Mouse (Mus musculus) limb, embryonic 13.5 days (tissue): ENCODE data around the gene Zfp296. TPM values are rescaled to one million over a fixed set of nuclear protein-coding genes. Genes with fewer than 3 reads are reported as not detected.

Experiments
- ATAC-seq: fragments of 200-750 bp; cut with Nextera tagmentation; 2 replicates; pipeline ENCODE4 v1.8.0; 2017; ENCODE audit warnings: low read depth, moderate number of reproducible peaks, moderate TSS enrichment; ENCODE audit not compliant: low FRiP score
- H3K27ac ChIP-seq: fragments of 300-500 bp; sonication (generic); 2 replicates; pipeline ENCODE4 v1.5.1; 2015; ENCODE audit warnings: inconsistent platforms, mild to moderate bottlenecking, moderate library complexity
- H3K27me3 ChIP-seq: fragments of 300-500 bp; sonication (generic); 2 replicates; pipeline ENCODE4 v1.6.1; 2015; ENCODE audit warnings: mild to moderate bottlenecking, inconsistent platforms
- H3K36me3 ChIP-seq: fragments of 300-500 bp; sonication (generic); 2 replicates; pipeline ENCODE4 v1.6.1; 2015; ENCODE audit warnings: inconsistent platforms, mild to moderate bottlenecking, moderate library complexity
- H3K4me1 ChIP-seq: fragments of 300-500 bp; sonication (generic); 2 replicates; pipeline ENCODE4 v1.6.1; 2015; ENCODE audit warnings: inconsistent platforms
- H3K4me2 ChIP-seq: fragments of 300-500 bp; sonication (generic); replicated peaks from 2 replicates; pipeline ENCODE4 v1.6.1; 2015; ENCODE audit warnings: inconsistent platforms, mild to moderate bottlenecking, moderate library complexity
- H3K4me3 ChIP-seq: fragments of 300-500 bp; sonication (generic); 2 replicates; pipeline ENCODE4 v1.5.1; 2015; ENCODE audit warnings: moderate library complexity, mild to moderate bottlenecking, inconsistent platforms
- H3K9ac ChIP-seq: fragments of 300-500 bp; sonication (generic); 2 replicates; pipeline ENCODE4 v1.6.1; 2015; ENCODE audit warnings: mild to moderate bottlenecking, inconsistent platforms
- H3K9me3 ChIP-seq: fragments of 300-500 bp; sonication (generic); 2 replicates; pipeline ENCODE4 v1.6.1; 2016; ENCODE audit warnings: inconsistent platforms
- WGBS: fragments of 180-500 bp; shearing (Covaris S2); methylation state at CpG from one replicate; pipeline ENCODE4 v1.1.7; 2015; 5-methylcytosine and 5-hydroxymethylcytosine counted together
- polyA plus RNA-seq: library from polyadenylated mRNA; unstranded; fragments of >200 nt; fragmentation: Nextera tagmentation; extraction: Ambion mirVana; gene quantifications from 2 replicates; pipeline ENCODE4 v1.2.1, GENCODE M21; 2015

Zfp296 gene
- polyA plus RNA-seq, 1 experiment from 2014 or later = 0.73 TPM

DNA sequence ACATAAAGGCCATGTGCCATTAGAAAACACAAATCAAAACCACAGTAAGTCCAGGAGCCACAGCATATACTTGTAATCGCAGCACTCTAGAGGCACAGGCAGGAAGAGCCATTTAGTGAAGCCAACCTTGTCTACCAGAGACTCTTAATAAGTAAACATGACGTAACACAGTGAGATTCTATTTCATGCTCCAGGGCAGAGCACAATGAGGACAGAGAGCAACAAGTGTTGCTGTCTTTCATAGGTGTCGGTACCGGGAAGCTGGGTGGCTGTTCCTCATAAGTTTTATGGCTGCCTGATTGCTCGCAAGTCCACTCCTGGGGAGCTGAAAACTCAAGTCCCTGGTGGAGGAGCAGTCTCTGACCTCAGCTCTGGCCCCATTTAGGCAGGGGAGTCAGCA lies 25.5 kb upstream of the Zfp296 start:
- Histone ChIP-seq H3K4me1 (peaks cover 2% of the 10 kb centered on the region; the same call in 1 of the 2 replicates), H3K9ac (0 out of 2 replicates have a peak overlapping the region, but pooled peaks have one; percentile 25), H3K4me2 (no peak overlapping the region), H3K36me3 (peaks cover 43% of the 10 kb centered on the region), H3K27me3 (no peaks in the 10 kb centered on the region), H3K9me3 (no peaks in the 10 kb centered on the region), H3K4me3 (no peak overlapping the region), H3K27ac (no peak overlapping the region)
- ATAC-seq = no peak
- WGBS = 60% methylated on average over 5 of the region's 5 CpGs

DNA sequence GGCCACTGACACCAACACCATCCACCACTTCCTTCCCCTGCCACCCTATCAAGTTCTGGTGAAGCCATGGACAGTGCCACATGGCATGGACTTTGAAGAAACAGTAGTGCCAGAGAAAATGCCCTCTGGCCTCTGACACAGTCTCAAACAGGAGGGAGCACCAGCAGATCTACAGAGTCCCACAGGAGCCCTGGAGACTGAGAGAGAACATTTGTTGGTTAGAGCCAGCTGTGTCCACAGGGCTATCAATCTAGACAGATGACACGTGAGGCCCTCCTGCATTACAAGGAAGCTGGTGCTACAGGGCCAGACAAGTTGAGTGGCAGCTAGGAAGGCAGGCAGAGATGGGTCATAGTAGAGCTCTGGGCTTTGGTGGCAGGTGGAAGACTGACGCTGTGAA lies 24.6 kb upstream of the Zfp296 start:
- no peaks in the 10 kb centered on the region; the same call in 1 of the 2 replicates for H3K4me1 ChIP-seq
- no peak overlapping the region for H3K4me3 ChIP-seq
- 60% methylated on average over 2 of the region's 2 CpGs for WGBS
- H3K27ac ChIP-seq = no peak overlapping the region; the same call in 1 of the 2 replicates
- no peaks in the 10 kb centered on the region for H3K27me3 ChIP-seq
- no peak overlapping the region for H3K4me2 ChIP-seq
- H3K36me3 ChIP-seq = peaks cover 47% of the 10 kb centered on the region
- peak overlapping the region; percentile 25; the same call in 1 of the 2 replicates for H3K9ac ChIP-seq
- H3K9me3 ChIP-seq = no peaks in the 10 kb centered on the region
- ATAC-seq = peak; percentile 30; the same call in 1 of the 2 replicates

DNA sequence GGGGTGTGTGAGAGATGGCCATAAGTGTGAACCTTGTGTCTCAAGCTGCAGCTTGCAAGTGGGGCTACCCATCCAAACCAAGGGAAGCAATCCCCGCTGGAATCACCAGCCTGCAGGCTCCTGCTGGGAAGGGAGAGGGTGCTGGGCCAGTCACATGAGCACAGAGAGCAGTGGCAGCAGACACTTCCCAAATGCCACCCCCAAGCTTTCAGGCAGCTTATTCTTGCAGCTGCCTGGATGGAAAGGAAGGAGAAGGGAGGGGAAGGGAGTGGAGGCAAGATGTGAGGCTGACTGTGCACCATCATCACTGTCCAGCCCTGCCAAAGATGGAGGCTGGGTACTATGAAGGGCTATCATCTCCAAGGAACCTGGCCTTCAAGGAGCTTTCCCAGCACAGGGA lies 22.9 kb upstream of the Zfp296 start:
- Histone ChIP-seq H3K4me2 (no peak overlapping the region), H3K36me3 (peaks cover 56% of the 10 kb centered on the region), H3K27me3 (no peaks in the 10 kb centered on the region), H3K9ac (no peak overlapping the region), H3K4me1 (peaks cover 17% of the 10 kb centered on the region), H3K4me3 (no peak overlapping the region), H3K27ac (no peak overlapping the region), H3K9me3 (no peaks in the 10 kb centered on the region)
- WGBS = 75% methylated on average over 1 of the region's 1 CpGs
- ATAC-seq = no peak

DNA sequence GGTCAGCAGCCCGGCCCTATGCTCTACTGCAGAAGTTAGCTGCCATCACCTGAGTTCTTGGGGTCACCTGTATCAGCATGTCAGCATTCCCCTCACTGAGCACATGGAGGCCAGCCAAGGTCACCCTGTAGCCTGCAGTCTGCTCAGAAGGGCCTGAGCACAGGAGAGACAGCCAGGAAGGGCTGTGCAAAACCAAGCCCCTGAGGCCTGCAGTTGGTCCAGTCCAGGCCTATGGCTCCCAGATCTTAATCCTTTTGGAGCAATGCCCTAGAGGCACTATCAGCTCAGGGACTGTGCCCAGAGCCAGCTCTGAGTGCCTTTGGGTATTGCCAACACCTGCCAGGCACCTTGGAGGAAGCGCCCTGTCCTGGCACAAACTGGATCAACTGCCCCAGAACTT lies 20.0 kb upstream of the Zfp296 start:
- Histone ChIP-seq H3K27me3 (no peaks in the 10 kb centered on the region), H3K9ac (peak overlapping the region; percentile 5; the same call in 1 of the 2 replicates), H3K4me2 (no peak overlapping the region), H3K27ac (no peak overlapping the region), H3K4me3 (no peak overlapping the region), H3K9me3 (no peaks in the 10 kb centered on the region), H3K4me1 (peaks cover 38% of the 10 kb centered on the region), H3K36me3 (peaks cover 51% of the 10 kb centered on the region)
- ATAC-seq = no peak
- 98% methylated on average over 2 of the region's 2 CpGs for WGBS

DNA sequence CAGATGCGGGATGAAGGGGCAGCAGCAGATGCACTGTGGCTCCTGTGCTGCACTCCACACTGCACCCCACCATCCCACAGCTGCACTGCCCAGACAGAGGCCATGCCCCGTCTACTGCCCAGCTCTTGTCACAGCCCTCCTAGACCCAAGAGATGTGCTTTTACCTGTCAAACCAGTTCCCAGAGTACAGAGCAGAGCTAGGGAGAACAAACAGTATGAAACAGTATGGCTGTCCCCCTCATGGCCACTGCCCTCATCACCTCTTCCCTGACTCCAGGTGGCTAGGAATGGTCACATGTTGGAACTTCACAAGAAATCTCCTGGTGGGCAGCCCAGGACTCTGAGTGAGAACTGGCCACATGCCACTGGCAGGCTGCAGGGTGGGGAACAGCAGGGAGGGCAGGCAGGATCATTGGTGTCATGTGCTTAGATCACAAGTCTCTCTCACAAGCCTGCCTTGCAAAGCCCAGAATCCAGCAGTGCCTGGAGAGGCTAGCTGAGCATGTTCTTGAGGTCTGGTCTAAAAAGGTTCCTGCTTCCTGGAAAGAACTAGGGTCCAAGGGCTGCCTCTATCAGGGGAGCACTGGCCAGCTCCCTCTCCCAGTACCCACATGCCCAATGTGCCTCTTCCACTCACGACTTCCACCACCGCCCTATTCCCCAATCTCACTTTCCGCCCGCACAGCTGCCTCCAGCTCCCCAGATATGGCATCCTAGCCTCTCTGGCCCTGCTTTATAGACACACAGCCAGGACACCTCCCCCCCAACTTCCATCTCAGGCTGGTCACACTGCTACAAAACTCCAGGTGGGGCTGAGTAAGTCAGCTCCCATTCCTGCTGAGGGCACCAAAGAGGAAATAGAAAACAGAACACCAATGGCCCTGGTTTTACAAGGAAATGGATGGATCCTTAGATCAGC lies 18.8 kb upstream of the Zfp296 start:
- Histone ChIP-seq H3K4me1 (peaks cover 44% of the 10 kb centered on the region), H3K4me3 (no peak overlapping the region), H3K27me3 (no peaks in the 10 kb centered on the region), H3K4me2 (peak overlapping the region; percentile 99; the same call in 1 of the 2 replicates), H3K9ac (peak overlapping the region; percentile 5), H3K27ac (no peak overlapping the region), H3K9me3 (no peaks in the 10 kb centered on the region), H3K36me3 (peaks cover 40% of the 10 kb centered on the region)
- 90% methylated on average over 6 of the region's 6 CpGs for WGBS
- ATAC-seq = no peak

DNA sequence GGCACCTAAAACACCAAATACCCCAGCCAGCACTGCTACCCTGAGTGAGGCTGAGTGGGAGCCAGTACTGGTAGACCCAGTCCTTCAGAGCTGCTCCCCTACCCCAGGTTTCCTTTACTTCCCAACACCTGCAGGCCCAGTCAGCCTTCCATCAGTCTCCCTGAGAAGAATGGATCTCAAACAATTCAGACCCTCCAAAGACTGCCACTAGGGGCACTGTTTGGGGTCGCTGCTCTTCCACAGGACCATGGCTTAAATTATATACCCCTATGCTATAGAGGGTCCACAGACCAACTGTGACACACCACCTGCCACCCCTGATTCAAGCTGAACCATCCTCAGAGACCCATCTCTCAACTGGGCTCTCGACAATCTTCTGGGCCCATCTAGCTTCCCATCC lies 18.1 kb upstream of the Zfp296 start:
- H3K4me1 ChIP-seq = peaks cover 50% of the 10 kb centered on the region
- H3K27ac ChIP-seq = no peak overlapping the region
- H3K36me3 ChIP-seq = peaks cover 37% of the 10 kb centered on the region
- H3K9me3 ChIP-seq = no peaks in the 10 kb centered on the region
- no peak for ATAC-seq
- H3K4me2 ChIP-seq = peak overlapping the region; percentile 99
- H3K27me3 ChIP-seq = no peaks in the 10 kb centered on the region
- 0 out of 2 replicates have a peak overlapping the region, but pooled peaks have one; percentile 99 for H3K4me3 ChIP-seq
- peak overlapping the region; percentile 5; the same call in 1 of the 2 replicates for H3K9ac ChIP-seq
- 52% methylated on average over 2 of the region's 2 CpGs for WGBS

DNA sequence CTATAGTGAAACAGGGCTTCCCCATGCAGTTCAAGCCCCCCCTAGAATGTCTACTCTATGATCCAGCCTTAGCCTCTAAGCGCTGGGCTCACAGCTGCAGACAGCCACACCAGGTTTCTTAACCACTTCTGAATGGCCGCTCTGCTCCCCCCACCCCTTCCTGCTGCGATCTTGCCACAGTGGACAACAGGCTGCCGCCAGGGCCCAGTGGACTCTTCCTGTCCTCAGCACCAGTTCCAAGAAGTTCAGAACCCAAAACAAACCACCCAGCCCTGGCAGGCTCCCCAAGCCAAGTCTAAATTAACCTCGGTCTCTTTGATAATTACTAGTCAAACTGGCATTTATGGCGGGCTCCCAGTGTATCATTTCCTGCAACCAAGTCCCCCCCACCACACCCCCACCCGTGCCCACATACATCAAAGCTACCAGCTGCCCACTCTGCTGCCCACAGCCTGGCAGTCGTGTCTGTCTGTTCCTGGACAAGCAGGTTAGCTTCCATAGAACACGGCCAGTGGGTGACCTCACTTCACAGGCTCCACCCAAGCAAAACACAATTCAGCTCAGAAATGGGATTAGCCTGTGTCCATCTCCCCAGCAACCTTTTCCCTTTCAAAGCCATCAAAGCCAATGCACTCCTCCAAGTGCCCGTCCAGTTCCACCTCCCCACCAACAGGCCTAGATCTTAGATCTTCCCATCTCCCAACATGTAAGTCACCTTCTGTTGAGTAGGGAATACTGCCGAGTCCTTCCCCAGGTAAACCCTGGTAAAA lies 16.4 kb upstream of the Zfp296 start:
- ATAC-seq = no peak
- Histone ChIP-seq H3K9me3 (no peaks in the 10 kb centered on the region), H3K27ac (no peak overlapping the region), H3K27me3 (no peaks in the 10 kb centered on the region), H3K4me2 (peak overlapping the region; percentile 99), H3K4me3 (peak overlapping the region; percentile 99), H3K36me3 (peaks cover 41% of the 10 kb centered on the region), H3K4me1 (peaks cover 50% of the 10 kb centered on the region), H3K9ac (peak overlapping the region; percentile 98)
- WGBS = 21% methylated on average over 11 of the region's 11 CpGs

DNA sequence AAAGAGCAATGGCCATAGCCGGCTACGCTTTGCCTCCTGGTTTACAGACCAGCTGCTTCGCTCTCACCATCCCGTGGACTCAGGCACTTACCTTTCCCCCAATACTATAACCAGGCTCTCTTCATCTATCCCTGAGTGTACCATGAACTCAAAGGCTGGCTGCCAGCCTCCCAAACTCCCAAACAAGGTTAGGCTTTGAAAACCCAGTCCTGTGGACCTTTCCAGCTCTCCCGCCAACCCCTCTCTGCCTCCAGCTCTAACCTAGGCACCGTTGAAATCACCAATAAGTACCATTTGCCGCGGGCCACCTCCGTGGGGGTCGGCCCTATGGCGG lies 15.7 kb upstream of the Zfp296 start:
- Histone ChIP-seq H3K4me1 (peaks cover 50% of the 10 kb centered on the region), H3K9me3 (no peaks in the 10 kb centered on the region), H3K4me2 (peak overlapping the region; percentile 99), H3K9ac (peak overlapping the region; percentile 98), H3K27ac (peak overlapping the region; percentile 83; the same call in 1 of the 2 replicates), H3K27me3 (no peaks in the 10 kb centered on the region), H3K4me3 (peak overlapping the region; percentile 99), H3K36me3 (peaks cover 40% of the 10 kb centered on the region)
- 0% methylated on average over 11 of the region's 11 CpGs for WGBS
- no peak for ATAC-seq

DNA sequence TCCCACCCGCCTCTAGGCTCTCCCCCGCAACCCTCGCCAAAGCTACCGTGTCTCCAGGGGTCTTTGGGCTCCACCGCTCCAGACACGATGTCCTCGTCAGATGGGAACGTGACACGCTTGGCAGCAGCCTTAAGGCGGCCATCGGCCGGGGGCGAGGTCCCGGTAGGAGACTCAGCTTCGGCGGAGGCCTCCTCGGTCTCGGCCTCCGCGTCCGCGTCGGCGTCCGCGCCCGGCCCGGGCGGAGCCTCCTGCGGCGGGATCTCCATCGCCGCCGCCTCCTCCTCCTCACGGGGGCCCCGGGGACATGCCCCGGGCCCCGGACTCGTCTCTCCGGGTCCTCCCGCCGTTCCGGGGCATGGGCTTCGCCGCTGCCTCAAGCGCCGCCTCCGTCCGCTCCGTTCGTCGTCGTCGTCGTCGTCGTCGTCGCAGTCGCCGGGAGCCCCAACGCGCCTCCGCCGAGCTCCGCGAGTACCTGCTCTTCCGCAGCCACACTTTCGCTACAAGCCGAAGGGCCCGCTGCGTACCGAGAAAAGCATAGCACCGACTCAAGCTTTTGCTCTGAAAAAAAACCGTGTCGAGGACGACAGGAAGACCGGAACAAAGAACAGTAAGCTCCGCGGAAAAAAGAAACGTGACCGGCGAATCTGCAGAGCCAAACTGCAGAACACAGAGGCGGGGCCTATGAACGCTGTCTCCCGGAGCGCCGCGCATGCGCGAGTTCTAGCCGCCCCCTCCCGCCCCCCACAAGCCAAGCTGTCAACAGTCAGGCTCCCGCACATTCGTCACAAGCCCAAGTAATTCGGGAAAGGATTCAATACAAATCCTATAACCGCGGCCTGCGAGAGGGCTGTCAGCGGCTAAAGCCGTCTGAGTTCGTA lies 15.1 kb upstream of the Zfp296 start:
- Histone ChIP-seq H3K27me3 (no peaks in the 10 kb centered on the region), H3K27ac (peak overlapping the region; percentile 83), H3K4me1 (peaks cover 50% of the 10 kb centered on the region), H3K36me3 (peaks cover 41% of the 10 kb centered on the region), H3K9ac (peak overlapping the region; percentile 98), H3K4me3 (peak overlapping the region; percentile 99), H3K9me3 (no peaks in the 10 kb centered on the region), H3K4me2 (peak overlapping the region; percentile 99)
- under 1% methylated on average over 102 of the region's 102 CpGs for WGBS
- ATAC-seq = peak; percentile 87

DNA sequence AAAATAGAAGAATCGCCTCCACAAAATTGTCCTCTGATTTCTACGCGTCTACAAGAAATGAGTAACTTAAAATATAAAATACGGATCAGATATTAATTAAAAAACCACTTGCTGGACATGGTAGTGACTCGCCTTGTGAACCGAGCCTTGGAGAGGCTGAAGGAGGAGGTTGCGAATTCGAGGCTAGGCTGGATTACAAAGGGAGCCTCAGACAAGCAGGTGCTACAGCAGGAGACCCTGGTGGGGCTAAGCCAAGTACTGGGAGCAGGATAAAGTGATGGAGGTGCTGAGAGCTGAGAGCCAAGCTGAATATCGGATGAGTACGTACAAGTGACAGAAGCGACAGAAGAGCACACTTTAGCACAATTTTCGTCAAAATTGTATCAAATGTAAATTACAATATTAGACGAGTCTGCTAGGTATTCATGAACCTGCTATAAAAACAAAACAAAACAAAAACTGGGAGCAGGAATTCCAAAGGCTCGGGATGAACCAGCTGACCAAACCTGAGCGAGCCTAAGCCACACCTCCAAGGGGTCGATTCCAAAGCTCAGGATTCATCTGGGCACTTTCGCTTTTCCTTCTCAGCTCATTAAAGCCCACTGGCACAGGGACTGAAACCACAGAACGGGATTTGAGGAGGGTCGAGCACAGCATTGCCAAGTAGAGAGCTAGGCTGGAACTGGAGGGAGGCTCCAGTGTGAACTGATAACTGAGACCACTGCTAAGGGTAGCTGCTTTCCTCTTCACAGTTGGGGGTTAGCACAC lies 14.3 kb upstream of the Zfp296 start, which contains the start of gene Ppp1r37:
TSS of gene Ppp1r37 (minus strand) at position 434 of the 768 bp plus-strand sequence.
- Histone ChIP-seq H3K4me2 (peak within 1 kb of the TSS; percentile 99), H3K4me1 (peaks cover 47% of the 10 kb centered on the region), H3K27me3 (no peaks in the 10 kb centered on the region), H3K27ac (peak within 1 kb of the TSS; percentile 83), H3K9me3 (no peaks in the 10 kb centered on the region), H3K36me3 (peaks cover 36% of the 10 kb centered on the region), H3K9ac (peak within 1 kb of the TSS; percentile 98), H3K4me3 (peak within 1 kb of the TSS; percentile 99)
- ATAC-seq = peak; percentile 26; the same call in 1 of the 2 replicates
- 2% methylated on average over 19 of the region's 19 CpGs for WGBS

DNA sequence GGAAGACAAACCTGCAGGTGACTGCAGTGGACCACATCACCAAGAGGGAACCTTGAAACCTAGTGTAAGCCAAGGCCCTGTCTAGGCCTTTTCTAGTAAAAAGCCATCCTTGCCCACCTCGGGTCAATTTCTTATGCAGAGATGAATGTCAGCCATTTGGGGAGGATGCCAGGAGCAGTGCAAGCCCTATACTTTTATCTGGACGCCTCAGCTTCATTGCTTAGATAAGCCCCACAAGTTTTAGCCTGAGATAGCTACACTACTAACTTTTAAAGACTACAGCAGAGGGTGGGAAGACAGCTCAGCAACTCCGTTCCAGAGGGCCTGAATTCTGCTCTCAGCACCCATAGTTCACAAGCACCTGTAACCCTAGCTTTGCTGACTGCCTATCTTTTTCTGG lies 13.2 kb upstream of the Zfp296 start:
- no peak overlapping the region for H3K4me3 ChIP-seq
- peaks cover 36% of the 10 kb centered on the region for H3K4me1 ChIP-seq
- H3K27ac ChIP-seq = no peak overlapping the region
- H3K36me3 ChIP-seq = peaks cover 37% of the 10 kb centered on the region
- H3K9me3 ChIP-seq = no peaks in the 10 kb centered on the region
- H3K27me3 ChIP-seq = no peaks in the 10 kb centered on the region
- ATAC-seq = no peak
- H3K4me2 ChIP-seq = peak overlapping the region; percentile 99; the same call in 1 of the 2 replicates
- 91% methylated on average over 3 of the region's 3 CpGs for WGBS
- H3K9ac ChIP-seq = no peak overlapping the region
